Mouse (Mus musculus): Measurements from ENCODE around the gene Nbeal2. TPM values are rescaled to one million over a fixed set of nuclear protein-coding genes. Genes with fewer than 3 reads are reported as not detected.

The Nbeal2 gene
- polyA plus RNA-seq, 1 experiment from 2014 or later, result 0.53 TPM

GRCm38 (mm10) chr9:110668601-110669293 lies 14.8 kb upstream of the Nbeal2 start:
- Histone ChIP-seq H3K4me3 (ENCODE audit: low read depth, low read length) (no peak overlapping the region), H3K4me2 (ENCODE audit: low read depth, severe bottlenecking) (no peak overlapping the region), H3K9me3 (ENCODE audit: control insufficient read depth, low read length) (no peaks in the 10 kb centered on the region), H3K4me1 (ENCODE audit: control insufficient read depth, insufficient read depth, low read length) (peaks cover 5% of the 10 kb centered on the region), H3K27ac (replicated peaks; ENCODE audit: low read depth, low read length) (no peak overlapping the region), H3K27me3 (ENCODE audit: control insufficient read depth, insufficient read depth, low read length) (no peaks in the 10 kb centered on the region), H3K36me3 (ENCODE audit: control insufficient read depth, insufficient read depth, low read length) (no peaks in the 10 kb centered on the region), H3K9ac (ENCODE audit: low read length) (no peak overlapping the region)
- ATAC-seq (ENCODE audit: insufficient number of reproducible peaks, low FRiP score, low TSS enrichment, low read depth) (no peak), DNase-seq (ENCODE audit: low spot score) (no peak)
- WGBS, result 87% methylated on average over 6 of the region's 6 CpGs

GRCm38 (mm10) chr9:110667219-110667836 lies 13.4 kb upstream of the Nbeal2 start:
- no peak overlapping the region for H3K9ac ChIP-seq (ENCODE audit: low read length)
- H3K4me2 ChIP-seq (ENCODE audit: low read depth, severe bottlenecking), result no peak overlapping the region
- no peaks in the 10 kb centered on the region for H3K27me3 ChIP-seq (ENCODE audit: control insufficient read depth, insufficient read depth, low read length)
- no peak overlapping the region for H3K4me3 ChIP-seq (ENCODE audit: low read depth, low read length)
- DNase-seq (ENCODE audit: low spot score) (no peak), ATAC-seq (ENCODE audit: insufficient number of reproducible peaks, low FRiP score, low TSS enrichment, low read depth) (no peak)
- no peaks in the 10 kb centered on the region for H3K9me3 ChIP-seq (ENCODE audit: control insufficient read depth, low read length)
- no peaks in the 10 kb centered on the region for H3K36me3 ChIP-seq (ENCODE audit: control insufficient read depth, insufficient read depth, low read length)
- H3K4me1 ChIP-seq (ENCODE audit: control insufficient read depth, insufficient read depth, low read length), result peaks cover 5% of the 10 kb centered on the region
- H3K27ac ChIP-seq (replicated peaks; ENCODE audit: low read depth, low read length), result no peak overlapping the region
- WGBS, result 62% methylated on average over 4 of the region's 4 CpGs

GRCm38 (mm10) chr9:110666374-110666773 lies 12.4 kb upstream of the Nbeal2 start:
- Histone ChIP-seq H3K4me2 (ENCODE audit: low read depth, severe bottlenecking) (no peak overlapping the region), H3K4me1 (ENCODE audit: control insufficient read depth, insufficient read depth, low read length) (peaks cover 5% of the 10 kb centered on the region), H3K27ac (replicated peaks; ENCODE audit: low read depth, low read length) (no peak overlapping the region), H3K9me3 (ENCODE audit: control insufficient read depth, low read length) (no peaks in the 10 kb centered on the region), H3K9ac (ENCODE audit: low read length) (no peak overlapping the region), H3K36me3 (ENCODE audit: control insufficient read depth, insufficient read depth, low read length) (no peaks in the 10 kb centered on the region), H3K27me3 (ENCODE audit: control insufficient read depth, insufficient read depth, low read length) (no peaks in the 10 kb centered on the region), H3K4me3 (ENCODE audit: low read depth, low read length) (no peak overlapping the region)
- no peak for DNase-seq (ENCODE audit: low spot score)
- WGBS, result 44% methylated on average over 8 of the region's 8 CpGs
- ATAC-seq (ENCODE audit: insufficient number of reproducible peaks, low FRiP score, low TSS enrichment, low read depth), result no peak

- no peak for DNase-seq (ENCODE audit: low spot score)
- Histone ChIP-seq H3K4me1 (ENCODE audit: control insufficient read depth, insufficient read depth, low read length) (peaks cover 5% of the 10 kb centered on the region), H3K27me3 (ENCODE audit: control insufficient read depth, insufficient read depth, low read length) (no peaks in the 10 kb centered on the region), H3K9ac (ENCODE audit: low read length) (no peak overlapping the region), H3K27ac (replicated peaks; ENCODE audit: low read depth, low read length) (no peak overlapping the region), H3K9me3 (ENCODE audit: control insufficient read depth, low read length) (no peaks in the 10 kb centered on the region), H3K4me2 (ENCODE audit: low read depth, severe bottlenecking) (no peak overlapping the region), H3K36me3 (ENCODE audit: control insufficient read depth, insufficient read depth, low read length) (no peaks in the 10 kb centered on the region), H3K4me3 (ENCODE audit: low read depth, low read length) (no peak overlapping the region)
- no peak for ATAC-seq (ENCODE audit: insufficient number of reproducible peaks, low FRiP score, low TSS enrichment, low read depth)
- WGBS, result 13% methylated on average over 4 of the region's 4 CpGs
Measured at GRCm38 (mm10) chr9:110665912-110666311, 12.0 kb upstream of the Nbeal2 start.

- H3K4me2 ChIP-seq (ENCODE audit: low read depth, severe bottlenecking), result no peak overlapping the region
- peaks cover 3% of the 10 kb centered on the region; the same call in 1 of the 2 replicates for H3K36me3 ChIP-seq (ENCODE audit: control insufficient read depth, insufficient read depth, low read length)
- no peak overlapping the region for H3K4me3 ChIP-seq (ENCODE audit: low read depth, low read length)
- DNase-seq (ENCODE audit: low spot score) (no peak), ATAC-seq (ENCODE audit: insufficient number of reproducible peaks, low FRiP score, low TSS enrichment, low read depth) (no peak)
- peaks cover 5% of the 10 kb centered on the region for H3K4me1 ChIP-seq (ENCODE audit: control insufficient read depth, insufficient read depth, low read length)
- H3K27ac ChIP-seq (replicated peaks; ENCODE audit: low read depth, low read length), result no peak overlapping the region
- H3K9ac ChIP-seq (ENCODE audit: low read length), result no peak overlapping the region
- H3K9me3 ChIP-seq (ENCODE audit: control insufficient read depth, low read length), result no peaks in the 10 kb centered on the region
- H3K27me3 ChIP-seq (ENCODE audit: control insufficient read depth, insufficient read depth, low read length), result no peaks in the 10 kb centered on the region
- 86% methylated on average over 1 of the region's 1 CpGs for WGBS
Measured at GRCm38 (mm10) chr9:110662844-110663243, 8.9 kb upstream of the Nbeal2 start.

GRCm38 (mm10) chr9:110660856-110661612 lies 7.1 kb upstream of the Nbeal2 start:
- Histone ChIP-seq H3K4me1 (ENCODE audit: control insufficient read depth, insufficient read depth, low read length) (peaks cover 3% of the 10 kb centered on the region), H3K4me3 (ENCODE audit: low read depth, low read length) (no peak overlapping the region), H3K4me2 (ENCODE audit: low read depth, severe bottlenecking) (no peak overlapping the region), H3K9me3 (ENCODE audit: control insufficient read depth, low read length) (no peaks in the 10 kb centered on the region), H3K27ac (replicated peaks; ENCODE audit: low read depth, low read length) (no peak overlapping the region), H3K36me3 (ENCODE audit: control insufficient read depth, insufficient read depth, low read length) (peaks cover 3% of the 10 kb centered on the region; the same call in 1 of the 2 replicates), H3K9ac (ENCODE audit: low read length) (no peak overlapping the region), H3K27me3 (ENCODE audit: control insufficient read depth, insufficient read depth, low read length) (no peaks in the 10 kb centered on the region)
- 73% methylated on average over 7 of the region's 7 CpGs for WGBS
- ATAC-seq (ENCODE audit: insufficient number of reproducible peaks, low FRiP score, low TSS enrichment, low read depth) (no peak), DNase-seq (ENCODE audit: low spot score) (no peak)

- Histone ChIP-seq H3K9me3 (ENCODE audit: control insufficient read depth, low read length) (no peaks in the 10 kb centered on the region), H3K36me3 (ENCODE audit: control insufficient read depth, insufficient read depth, low read length) (peaks cover 3% of the 10 kb centered on the region; the same call in 1 of the 2 replicates), H3K4me1 (ENCODE audit: control insufficient read depth, insufficient read depth, low read length) (peaks cover 3% of the 10 kb centered on the region; the same call in 1 of the 2 replicates), H3K9ac (ENCODE audit: low read length) (no peak overlapping the region), H3K27me3 (ENCODE audit: control insufficient read depth, insufficient read depth, low read length) (no peaks in the 10 kb centered on the region), H3K27ac (replicated peaks; ENCODE audit: low read depth, low read length) (no peak overlapping the region), H3K4me3 (ENCODE audit: low read depth, low read length) (no peak overlapping the region), H3K4me2 (ENCODE audit: low read depth, severe bottlenecking) (no peak overlapping the region)
- DNase-seq (ENCODE audit: low spot score), result no peak
- 79% methylated on average over 2 of the region's 2 CpGs for WGBS
- no peak for ATAC-seq (ENCODE audit: insufficient number of reproducible peaks, low FRiP score, low TSS enrichment, low read depth)
Measured at GRCm38 (mm10) chr9:110660208-110660607, 6.2 kb upstream of the Nbeal2 start.

GRCm38 (mm10) chr9:110659521-110659920 lies 5.6 kb upstream of the Nbeal2 start:
- no peak for DNase-seq (ENCODE audit: low spot score)
- 92% methylated on average over 12 of the region's 12 CpGs for WGBS
- Histone ChIP-seq H3K4me1 (ENCODE audit: control insufficient read depth, insufficient read depth, low read length) (peaks cover 7% of the 10 kb centered on the region), H3K9ac (ENCODE audit: low read length) (no peak overlapping the region), H3K27me3 (ENCODE audit: control insufficient read depth, insufficient read depth, low read length) (no peaks in the 10 kb centered on the region), H3K36me3 (ENCODE audit: control insufficient read depth, insufficient read depth, low read length) (peaks cover 3% of the 10 kb centered on the region; the same call in 1 of the 2 replicates), H3K4me2 (ENCODE audit: low read depth, severe bottlenecking) (no peak overlapping the region), H3K9me3 (ENCODE audit: control insufficient read depth, low read length) (no peaks in the 10 kb centered on the region), H3K27ac (replicated peaks; ENCODE audit: low read depth, low read length) (no peak overlapping the region), H3K4me3 (ENCODE audit: low read depth, low read length) (no peak overlapping the region)
- ATAC-seq (ENCODE audit: insufficient number of reproducible peaks, low FRiP score, low TSS enrichment, low read depth), result no peak
